Mouse (Mus musculus) brain, embryonic 14.5 days (tissue): ENCODE measurements around the gene Sdad1.

Source experiments
- CTCF ChIP-seq: fragments of 200-500 bp; IDR thresholded peaks from 2 replicates; pipeline ENCODE4 v1.5.1; 2012; ENCODE audit warnings: inconsistent platforms, mild to moderate bottlenecking, moderate library complexity, borderline replicate concordance; ENCODE audit not compliant: insufficient read depth, insufficient read length; ENCODE audit errors: extremely low read depth
- POLR2A ChIP-seq: fragments of 200-500 bp; IDR thresholded peaks from 2 replicates; pipeline ENCODE4 v1.6.1; 2012; ENCODE audit warnings: mild to moderate bottlenecking, inconsistent platforms, borderline replicate concordance; ENCODE audit not compliant: poor library complexity, insufficient read depth, insufficient read length, severe bottlenecking; ENCODE audit errors: extremely low read depth

DNA sequence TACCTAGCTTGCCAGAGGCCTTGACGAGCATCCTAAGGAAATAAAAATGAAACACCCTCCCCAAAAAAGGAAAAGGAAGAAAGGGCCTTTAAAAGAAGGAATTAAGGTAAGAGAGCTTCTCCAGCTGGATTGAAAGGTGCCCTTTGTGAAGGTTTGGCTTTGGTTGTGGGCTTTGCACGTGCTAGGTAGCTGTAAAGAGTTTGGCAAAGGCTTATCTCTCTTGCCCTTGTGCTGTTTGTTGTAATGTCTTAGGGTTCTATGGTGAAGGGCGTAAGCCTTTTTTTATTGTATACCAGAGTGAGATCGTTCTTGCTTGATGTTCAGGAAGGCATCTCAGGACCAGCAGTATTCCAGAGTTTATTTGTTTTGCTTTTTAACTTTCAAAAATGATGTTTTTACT lies 30.3 kb upstream of the Sdad1 start:
- no peak for TF ChIP-seq POLR2A
- no peak for TF ChIP-seq CTCF
